Mouse (Mus musculus) spleen, embryonic (tissue): Measurements from ENCODE around the gene Sdr9c7.
"Not testable (repeated sequence)": the region's sequence is repeated elsewhere in the genome, so short reads cannot be mapped to it uniquely, and the experiment has no call there.

Source experiments
- CTCF ChIA-PET: fragments of 350-600 bp; sonication (Branson Sonifier 250); formaldehyde crosslinking; loops from one replicate; lab custom pipeline; 2022; lab: Charles Lee

The Sdr9c7 gene

GRCm38 (mm10) chr10:127906138-127906537 is 7.8 kb downstream of the Sdr9c7 start:
- CTCF ChIA-PET, result no interaction called here

- CTCF ChIA-PET, result no interaction called here
These were observed 9.2 kb downstream of the Sdr9c7 start for GRCm38 (mm10) chr10:127907386-127907951.

- CTCF ChIA-PET, result no interaction called here
These were observed 17.3 kb downstream of the Sdr9c7 start for GRCm38 (mm10) chr10:127915578-127915977.

DNA sequence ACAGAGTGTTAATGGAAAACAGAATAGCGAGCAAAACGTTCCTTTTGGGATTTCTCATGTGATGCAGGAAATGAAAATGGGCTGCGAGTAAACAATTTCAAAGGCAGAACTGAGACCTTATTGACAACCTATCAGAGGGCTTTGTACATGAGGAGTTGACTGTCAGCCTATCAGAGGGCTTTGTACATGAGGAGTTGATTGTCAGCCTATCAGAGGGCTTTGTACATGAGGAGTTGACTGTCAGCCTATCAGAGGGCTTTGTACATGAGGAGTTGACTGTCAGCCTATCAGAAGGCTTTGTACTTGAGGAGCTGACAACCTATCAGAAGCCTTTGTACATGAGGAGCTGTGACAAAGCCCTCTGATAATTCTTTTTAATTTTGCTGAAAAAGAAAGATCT is 18.9 kb downstream of the Sdr9c7 start:
- CTCF ChIA-PET, result not testable (repeated sequence)

DNA sequence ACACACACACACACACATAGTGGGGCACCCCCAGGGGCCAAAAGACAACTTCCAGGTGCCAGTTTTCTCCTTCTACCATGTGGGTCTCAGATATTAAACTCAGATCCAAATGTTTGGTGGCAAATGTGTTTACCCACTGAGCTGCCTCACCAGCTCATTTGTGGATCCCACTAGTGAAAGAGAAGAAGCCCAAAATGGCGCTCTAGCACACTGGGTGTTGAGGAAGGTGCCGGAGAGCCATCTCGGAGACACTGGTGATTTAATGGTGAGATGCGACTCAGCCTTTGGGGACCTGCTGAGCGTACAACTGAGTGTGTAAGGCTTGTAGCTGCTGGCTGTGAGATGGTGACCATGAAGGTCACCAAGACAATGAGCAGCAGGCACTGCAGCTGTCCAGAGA is 19.3 kb downstream of the Sdr9c7 start:
- CTCF ChIA-PET, result no interaction called here

- CTCF ChIA-PET, result no interaction called here
These were observed 23.9 kb downstream of the Sdr9c7 start for GRCm38 (mm10) chr10:127922241-127922640.

GRCm38 (mm10) chr10:127923024-127923423 is 24.7 kb downstream of the Sdr9c7 start:
- CTCF ChIA-PET, result no interaction called here

GRCm38 (mm10) chr10:127924597-127925378 is 26.5 kb downstream of the Sdr9c7 start:
- CTCF ChIA-PET, result no interaction called here

- CTCF ChIA-PET, result no interaction called here
These were observed 29.4 kb downstream of the Sdr9c7 start for GRCm38 (mm10) chr10:127927737-127928136.

GRCm38 (mm10) chr10:127932290-127932926 is 34.1 kb downstream of the Sdr9c7 start:
- CTCF ChIA-PET, result interaction anchor here (0.6 to 0.7 kb wide), 2 partner anchors 1016 to 1930 kb away, joined by 3 to 9 read pairs; no protein-coding TSS in a partner anchor

- CTCF ChIA-PET, result interaction anchor here (0.7 kb wide), 1 partner anchor 241 kb away, joined by 4 read pairs; no protein-coding TSS in a partner anchor
These were observed 38.0 kb downstream of the Sdr9c7 start for GRCm38 (mm10) chr10:127936271-127936670.

- CTCF ChIA-PET, result no interaction called here
These were observed 38.6 kb downstream of the Sdr9c7 start for GRCm38 (mm10) chr10:127936747-127937409.

DNA sequence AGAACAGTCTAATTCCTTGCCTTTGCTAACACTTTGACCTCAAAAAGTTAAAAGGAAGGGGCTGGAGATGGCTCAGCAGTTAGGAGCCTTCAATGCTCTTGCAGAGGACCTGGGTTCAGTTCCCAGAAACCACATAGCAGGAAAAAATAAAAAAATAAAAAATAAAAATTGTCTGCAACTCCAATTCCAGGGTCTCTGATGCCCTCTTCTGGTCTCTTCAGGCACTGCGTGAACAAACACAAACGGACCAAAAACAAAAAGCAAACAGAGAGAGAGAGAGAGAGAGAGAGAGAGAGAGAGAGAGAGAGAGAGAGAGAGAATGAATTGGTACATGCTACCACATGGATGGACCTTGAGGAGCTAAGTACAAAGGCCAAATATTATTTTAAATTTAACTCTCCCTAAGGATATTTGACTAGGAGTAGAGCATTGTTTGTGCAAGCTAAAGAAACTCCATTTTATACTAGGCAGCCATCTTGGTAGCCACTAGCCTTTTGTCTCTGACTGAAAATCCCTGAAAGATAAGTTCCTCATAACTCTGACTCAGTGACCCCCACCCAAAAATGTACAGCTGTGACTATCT is 39.2 kb downstream of the Sdr9c7 start:
- CTCF ChIA-PET, result interaction anchor here (0.7 kb wide), 1 partner anchor 300 kb away, joined by 3 read pairs; no protein-coding TSS in a partner anchor

DNA sequence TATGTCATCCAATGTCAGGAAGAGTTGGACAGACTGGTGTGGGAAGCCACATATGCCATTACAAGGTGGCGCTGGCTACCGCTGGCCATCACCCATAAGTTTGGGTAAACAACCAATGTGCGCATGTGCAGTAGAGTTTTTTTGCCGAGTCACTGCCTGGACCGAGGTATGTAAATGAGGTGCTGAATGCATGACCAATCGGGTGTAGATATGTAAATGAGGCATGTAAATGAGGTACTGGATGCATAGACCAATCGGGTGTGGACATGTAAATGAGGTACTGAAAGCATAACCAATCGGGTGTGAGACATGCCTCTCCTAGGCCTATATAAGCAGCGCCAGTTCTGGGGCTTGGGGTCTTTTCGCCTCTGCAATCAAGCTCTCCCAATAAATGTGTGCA is 41.3 kb downstream of the Sdr9c7 start:
- CTCF ChIA-PET, result not testable (repeated sequence)

DNA sequence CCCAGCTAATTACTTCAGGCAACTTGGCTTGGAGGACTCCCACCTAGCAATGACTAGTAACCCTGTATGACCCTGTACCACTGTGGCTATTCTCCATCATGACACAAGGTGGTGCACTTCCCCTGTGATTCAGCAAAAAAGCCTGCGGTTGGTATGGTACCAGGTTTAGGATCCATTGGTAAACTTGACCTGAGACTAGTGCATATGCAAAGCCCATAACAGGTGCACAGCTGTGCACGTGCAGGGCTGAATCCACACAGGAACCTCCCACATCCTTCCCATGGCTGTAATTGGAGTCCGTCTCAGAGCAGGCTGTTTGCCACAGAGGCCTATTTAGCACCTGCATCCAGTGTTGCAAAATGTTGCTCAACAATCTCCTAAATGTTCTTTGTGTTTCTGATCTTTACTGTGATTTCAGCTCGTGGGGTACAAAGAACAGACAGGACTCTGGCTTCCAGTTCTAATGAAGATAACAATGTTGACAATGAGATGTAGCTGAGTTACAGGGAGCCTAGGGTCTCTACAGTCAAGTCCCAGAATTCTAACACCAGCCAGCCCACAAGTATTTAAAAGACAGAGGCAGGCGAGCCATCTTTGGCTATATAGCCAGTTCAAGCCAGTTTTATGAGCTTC is 47.2 kb downstream of the Sdr9c7 start:
- CTCF ChIA-PET, result interaction anchor here (0.5 to 0.6 kb wide), 2 partner anchors 12 to 240 kb away, joined by 3 read pairs; no protein-coding TSS in a partner anchor

- CTCF ChIA-PET, result no interaction called here
These were observed 51.3 kb downstream of the Sdr9c7 start for GRCm38 (mm10) chr10:127949596-127950130.

DNA sequence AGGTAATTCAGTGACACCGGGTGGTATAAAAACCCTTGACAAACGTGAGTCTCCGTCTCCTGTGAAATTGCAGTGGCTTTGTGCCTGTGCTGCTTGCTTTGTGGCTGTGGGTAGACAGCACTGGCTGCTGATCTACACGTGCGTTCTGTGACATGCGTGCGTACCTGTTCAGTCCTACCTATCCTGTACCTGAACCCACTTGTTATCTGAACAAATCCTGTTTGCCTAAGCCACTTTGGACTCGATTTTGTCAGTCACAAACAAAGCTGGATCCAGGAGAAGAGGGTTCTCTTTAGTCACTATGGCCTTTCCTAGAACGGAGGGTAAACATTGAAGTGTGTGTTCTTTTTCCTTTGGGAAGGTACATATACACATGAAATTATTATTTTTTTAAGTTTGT is 53.1 kb downstream of the Sdr9c7 start:
- CTCF ChIA-PET, result no interaction called here

- CTCF ChIA-PET, result no interaction called here
These were observed 53.5 kb downstream of the Sdr9c7 start for GRCm38 (mm10) chr10:127951821-127952220.

GRCm38 (mm10) chr10:127955034-127955433 is 56.7 kb downstream of the Sdr9c7 start:
- CTCF ChIA-PET, result interaction anchor here (0.5 to 0.6 kb wide), 2 partner anchors 310 to 340 kb away, joined by 4 to 5 read pairs; no protein-coding TSS in a partner anchor

DNA sequence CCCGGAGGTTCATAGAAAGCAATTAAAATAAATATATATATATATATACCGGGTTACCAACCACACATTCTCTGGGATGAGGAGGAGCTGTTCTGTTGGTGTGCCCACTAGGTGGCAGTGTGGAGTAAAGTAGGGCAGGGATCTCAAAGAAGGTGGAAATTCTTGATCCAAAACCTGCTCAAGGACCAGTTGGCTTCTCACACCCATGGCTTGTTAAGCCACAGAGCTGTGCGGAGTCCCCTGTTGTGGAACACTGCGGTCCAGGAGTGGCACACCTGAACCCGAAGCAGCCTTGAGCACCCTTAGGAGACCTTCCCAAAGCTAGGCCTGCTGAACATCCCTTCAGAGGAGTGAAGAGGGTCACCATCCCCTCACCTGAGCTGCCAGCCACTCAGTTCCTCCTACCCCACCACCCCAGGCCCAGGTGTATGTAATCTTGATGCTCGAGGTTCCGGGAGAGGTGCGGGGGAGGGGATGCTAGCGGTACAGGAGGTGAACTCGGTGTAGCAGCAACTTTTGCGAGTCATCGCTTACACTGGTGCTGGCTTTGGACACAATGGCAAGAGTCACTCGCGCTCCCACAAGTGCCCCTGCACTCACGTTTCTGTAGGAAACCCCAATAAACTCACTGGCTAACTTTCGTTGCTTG is 58.0 kb downstream of the Sdr9c7 start:
- CTCF ChIA-PET, result interaction anchor here (0.6 to 0.7 kb wide), 2 partner anchors 80 to 687 kb away, joined by 3 to 4 read pairs; no protein-coding TSS in a partner anchor
